Mouse (Mus musculus): ENCODE measurements around the gene BC049715. TPM values are rescaled to one million over a fixed set of nuclear protein-coding genes. Genes with fewer than 3 reads are reported as not detected.

BC049715 gene
- polyA plus RNA-seq, 1 experiment from 2014 or later, result 1.4 TPM

DNA sequence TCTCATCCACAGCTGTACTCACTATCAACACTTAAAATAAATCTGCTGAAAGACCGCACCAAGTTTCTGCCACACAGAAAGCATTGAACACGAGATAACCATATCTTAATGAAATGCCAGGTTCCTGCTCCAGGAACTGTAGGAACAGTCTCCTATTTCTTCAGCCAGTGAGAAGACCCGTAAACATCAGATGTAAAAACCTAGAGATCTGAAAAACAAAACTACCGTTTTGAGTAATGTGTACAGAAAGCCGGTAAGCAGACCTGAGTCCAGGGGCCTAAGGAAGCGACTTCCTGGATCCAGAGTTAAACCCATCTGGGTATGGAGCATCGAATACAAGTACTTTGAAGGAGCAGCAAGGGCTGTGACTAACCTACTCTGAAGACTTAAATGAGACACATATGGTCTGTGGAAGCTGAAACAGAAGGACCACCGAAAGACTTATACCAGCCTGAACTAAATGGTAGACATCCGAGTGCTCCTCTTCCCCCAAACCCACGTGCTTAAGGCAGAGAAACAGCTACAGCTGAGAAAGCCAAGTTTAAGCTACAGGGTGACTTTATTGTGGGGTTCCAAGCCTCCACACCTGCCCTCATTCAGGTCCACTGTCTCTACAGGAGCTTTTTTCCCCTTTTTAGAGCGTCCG, 24.2 kb upstream of the BC049715 start:
- no peak for DNase-seq (ENCODE audit: low spot score)

GRCm38 (mm10) chr6:136803739-136804633, 23.4 kb upstream of the BC049715 start, which contains the start of gene Hist4h4:
TSS of gene Hist4h4 (minus strand) at chr6:136804415.
- Histone ChIP-seq H3K36me3 (no peaks in the 10 kb centered on the region), H3K9me3 (replicated peaks) (no peaks in the 10 kb centered on the region), H3K27me3 (ENCODE audit: low read depth, poor library complexity, severe bottlenecking) (no peaks in the 10 kb centered on the region), H3K4me3 (peak within 1 kb of the TSS; percentile 64), H3K27ac (peak within 1 kb of the TSS; percentile 99), H3K4me1 (peaks cover 35% of the 10 kb centered on the region)
- DNase-seq (ENCODE audit: low spot score), result peak; percentile 94
- 0% methylated on average over 50 of the region's 50 CpGs for WGBS

More for the DNA sequence above, 24.2 kb upstream of the BC049715 start:
- peak overlapping the region; percentile 64 for H3K4me3 ChIP-seq
- peak overlapping the region; percentile 99 for H3K27ac ChIP-seq
- 27% methylated on average over 12 of the region's 12 CpGs for WGBS
- H3K27me3 ChIP-seq (ENCODE audit: low read depth, poor library complexity, severe bottlenecking), result no peaks in the 10 kb centered on the region
- H3K9me3 ChIP-seq (replicated peaks), result no peaks in the 10 kb centered on the region
- no peaks in the 10 kb centered on the region for H3K36me3 ChIP-seq
- H3K4me1 ChIP-seq, result peaks cover 28% of the 10 kb centered on the region

- Histone ChIP-seq H3K4me1 (peaks cover 44% of the 10 kb centered on the region), H3K36me3 (no peaks in the 10 kb centered on the region), H3K27ac (peak overlapping the region; percentile 99), H3K9me3 (replicated peaks) (no peaks in the 10 kb centered on the region), H3K27me3 (ENCODE audit: low read depth, poor library complexity, severe bottlenecking) (no peaks in the 10 kb centered on the region), H3K4me3 (peak overlapping the region; percentile 64)
- WGBS, result 40% methylated on average over 9 of the region's 9 CpGs
- peak; percentile 36 for DNase-seq (ENCODE audit: low spot score)
Observed at GRCm38 (mm10) chr6:136804705-136805408, 22.6 kb upstream of the BC049715 start.

GRCm38 (mm10) chr6:136805409-136805775, 22.0 kb upstream of the BC049715 start:
- no peaks in the 10 kb centered on the region for H3K9me3 ChIP-seq (replicated peaks)
- peaks cover 5% of the 10 kb centered on the region for H3K36me3 ChIP-seq
- no peaks in the 10 kb centered on the region for H3K27me3 ChIP-seq (ENCODE audit: low read depth, poor library complexity, severe bottlenecking)
- H3K4me3 ChIP-seq, result no peak overlapping the region
- peaks cover 44% of the 10 kb centered on the region for H3K4me1 ChIP-seq
- DNase-seq (ENCODE audit: low spot score), result no peak
- 91% methylated on average over 1 of the region's 1 CpGs for WGBS
- H3K27ac ChIP-seq, result no peak overlapping the region; the same call in 1 of the 2 replicates

DNA sequence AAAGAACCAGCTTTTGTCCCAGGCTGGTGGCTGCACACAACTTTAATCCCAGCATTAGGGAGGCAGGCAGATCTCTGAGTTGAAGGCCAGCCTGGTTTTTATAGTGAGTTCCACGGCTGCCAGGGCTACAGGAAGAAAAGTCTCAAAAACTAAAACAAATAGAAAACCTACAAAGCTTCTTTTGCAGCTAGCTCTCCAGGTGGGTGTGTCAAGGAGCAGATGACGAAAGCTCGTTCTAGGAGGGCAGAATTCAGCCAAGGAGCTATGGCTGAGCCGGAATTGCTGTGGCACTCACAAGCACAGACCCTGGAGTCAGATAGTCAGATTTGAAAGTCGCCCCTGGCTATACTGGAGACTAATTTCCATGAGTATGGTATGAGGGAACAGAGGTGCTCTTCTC, 20.6 kb upstream of the BC049715 start:
- Histone ChIP-seq H3K27me3 (ENCODE audit: low read depth, poor library complexity, severe bottlenecking) (no peaks in the 10 kb centered on the region), H3K9me3 (replicated peaks) (no peaks in the 10 kb centered on the region), H3K36me3 (peaks cover 13% of the 10 kb centered on the region), H3K4me3 (no peak overlapping the region), H3K4me1 (peaks cover 44% of the 10 kb centered on the region), H3K27ac (peak overlapping the region; percentile 85; the same call in 1 of the 2 replicates)
- DNase-seq (ENCODE audit: low spot score), result peak; percentile 33
- WGBS, result 74% methylated on average over 5 of the region's 5 CpGs

GRCm38 (mm10) chr6:136807395-136808013, 19.9 kb upstream of the BC049715 start:
- peak; percentile 42 for DNase-seq (ENCODE audit: low spot score)
- peaks cover 20% of the 10 kb centered on the region for H3K36me3 ChIP-seq
- peak overlapping the region; percentile 74 for H3K4me3 ChIP-seq
- H3K9me3 ChIP-seq (replicated peaks), result no peaks in the 10 kb centered on the region
- H3K27ac ChIP-seq, result peak overlapping the region; percentile 85
- H3K27me3 ChIP-seq (ENCODE audit: low read depth, poor library complexity, severe bottlenecking), result no peaks in the 10 kb centered on the region
- H3K4me1 ChIP-seq, result peaks cover 44% of the 10 kb centered on the region
- 36% methylated on average over 18 of the region's 18 CpGs for whole genome bisulfite sequencing

- WGBS, result under 1% methylated on average over 34 of the region's 34 CpGs
- Histone ChIP-seq H3K9me3 (replicated peaks) (no peaks in the 10 kb centered on the region), H3K36me3 (peaks cover 25% of the 10 kb centered on the region), H3K27ac (peak within 1 kb of the TSS; percentile 85), H3K27me3 (ENCODE audit: low read depth, poor library complexity, severe bottlenecking) (no peaks in the 10 kb centered on the region), H3K4me1 (peaks cover 41% of the 10 kb centered on the region), H3K4me3 (peak within 1 kb of the TSS; percentile 74)
- DNase-seq (ENCODE audit: low spot score), result peak; percentile 98
Observed at GRCm38 (mm10) chr6:136808014-136808417, 19.4 kb upstream of the BC049715 start, which contains the start of gene H2afj. TSS of gene H2afj (plus strand) at chr6:136808244.

DNA sequence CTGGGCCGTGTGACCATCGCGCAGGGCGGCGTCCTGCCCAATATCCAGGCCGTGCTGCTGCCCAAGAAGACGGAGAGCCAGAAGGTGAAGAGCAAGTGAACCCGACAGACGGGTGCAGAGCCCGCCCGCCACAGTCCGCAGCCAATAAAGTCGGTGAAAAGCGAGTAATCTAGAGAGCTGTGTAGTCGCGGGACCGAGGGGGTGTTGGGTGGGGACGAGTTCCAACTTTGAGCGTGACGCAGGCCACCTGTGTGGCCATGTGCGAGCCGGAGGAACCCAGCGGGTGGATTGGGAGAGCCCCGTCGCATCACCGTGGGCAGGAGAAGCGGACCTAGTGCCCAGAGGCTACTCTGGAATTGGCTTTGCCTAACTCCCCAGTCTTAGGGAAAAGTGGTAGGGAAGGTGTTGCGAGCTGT, 18.8 kb upstream of the BC049715 start:
- under 1% methylated on average over 28 of the region's 28 CpGs for WGBS
- Histone ChIP-seq H3K36me3 (peaks cover 31% of the 10 kb centered on the region), H3K4me3 (peak overlapping the region; percentile 74), H3K27me3 (ENCODE audit: low read depth, poor library complexity, severe bottlenecking) (no peaks in the 10 kb centered on the region), H3K9me3 (replicated peaks) (no peaks in the 10 kb centered on the region), H3K4me1 (peaks cover 35% of the 10 kb centered on the region), H3K27ac (peak overlapping the region; percentile 85)
- DNase-seq (ENCODE audit: low spot score), result peak; percentile 56

- Histone ChIP-seq H3K9me3 (replicated peaks) (no peaks in the 10 kb centered on the region), H3K27me3 (ENCODE audit: low read depth, poor library complexity, severe bottlenecking) (no peaks in the 10 kb centered on the region), H3K36me3 (peaks cover 36% of the 10 kb centered on the region), H3K4me3 (peak overlapping the region; percentile 74), H3K4me1 (peaks cover 35% of the 10 kb centered on the region), H3K27ac (no peak overlapping the region)
- peak; percentile 30 for DNase-seq (ENCODE audit: low spot score)
- 35% methylated on average over 14 of the region's 14 CpGs for WGBS
Observed at GRCm38 (mm10) chr6:136809077-136809476, 18.3 kb upstream of the BC049715 start.

- H3K4me1 ChIP-seq, result peaks cover 33% of the 10 kb centered on the region
- H3K36me3 ChIP-seq, result peaks cover 42% of the 10 kb centered on the region
- no peaks in the 10 kb centered on the region for H3K9me3 ChIP-seq (replicated peaks)
- H3K4me3 ChIP-seq, result peak overlapping the region; percentile 74
- no peak overlapping the region for H3K27ac ChIP-seq
- no peaks in the 10 kb centered on the region for H3K27me3 ChIP-seq (ENCODE audit: low read depth, poor library complexity, severe bottlenecking)
- peak; percentile 28 for DNase-seq (ENCODE audit: low spot score)
- 79% methylated on average over 13 of the region's 13 CpGs for WGBS
Observed at GRCm38 (mm10) chr6:136809673-136810072, 17.8 kb upstream of the BC049715 start.

- Histone ChIP-seq H3K27ac (no peak overlapping the region), H3K27me3 (ENCODE audit: low read depth, poor library complexity, severe bottlenecking) (no peaks in the 10 kb centered on the region), H3K36me3 (peaks cover 55% of the 10 kb centered on the region), H3K4me3 (no peak overlapping the region), H3K9me3 (replicated peaks) (no peaks in the 10 kb centered on the region), H3K4me1 (peaks cover 30% of the 10 kb centered on the region)
- peak; percentile 23 for DNase-seq (ENCODE audit: low spot score)
- WGBS, result 91% methylated on average over 10 of the region's 10 CpGs
Observed at GRCm38 (mm10) chr6:136811196-136811595, 16.2 kb upstream of the BC049715 start.

GRCm38 (mm10) chr6:136813117-136813516, 14.3 kb upstream of the BC049715 start:
- peak; percentile 25 for DNase-seq (ENCODE audit: low spot score)
- Histone ChIP-seq H3K27me3 (ENCODE audit: low read depth, poor library complexity, severe bottlenecking) (no peaks in the 10 kb centered on the region), H3K36me3 (peaks cover 75% of the 10 kb centered on the region), H3K4me3 (no peak overlapping the region), H3K9me3 (replicated peaks) (no peaks in the 10 kb centered on the region), H3K27ac (no peak overlapping the region), H3K4me1 (peaks cover 17% of the 10 kb centered on the region)
- WGBS, result 67% methylated on average over 4 of the region's 4 CpGs

Measured in limb, embryonic 10.5 days (tissue).